Mouse (Mus musculus): Measurements from ENCODE around the gene Olfr110. TPM values are rescaled to one million over a fixed set of nuclear protein-coding genes. Genes with fewer than 3 reads are reported as not detected.
"Not testable (repeated sequence)": the region's sequence is repeated elsewhere in the genome, so short reads cannot be mapped to it uniquely, and the experiment has no call there.

The Olfr110 gene
- polyA plus RNA-seq (2016; fragmentation: Nextera tagmentation; extraction: Ambion mirVana), result not detected in 2 replicates

DNA sequence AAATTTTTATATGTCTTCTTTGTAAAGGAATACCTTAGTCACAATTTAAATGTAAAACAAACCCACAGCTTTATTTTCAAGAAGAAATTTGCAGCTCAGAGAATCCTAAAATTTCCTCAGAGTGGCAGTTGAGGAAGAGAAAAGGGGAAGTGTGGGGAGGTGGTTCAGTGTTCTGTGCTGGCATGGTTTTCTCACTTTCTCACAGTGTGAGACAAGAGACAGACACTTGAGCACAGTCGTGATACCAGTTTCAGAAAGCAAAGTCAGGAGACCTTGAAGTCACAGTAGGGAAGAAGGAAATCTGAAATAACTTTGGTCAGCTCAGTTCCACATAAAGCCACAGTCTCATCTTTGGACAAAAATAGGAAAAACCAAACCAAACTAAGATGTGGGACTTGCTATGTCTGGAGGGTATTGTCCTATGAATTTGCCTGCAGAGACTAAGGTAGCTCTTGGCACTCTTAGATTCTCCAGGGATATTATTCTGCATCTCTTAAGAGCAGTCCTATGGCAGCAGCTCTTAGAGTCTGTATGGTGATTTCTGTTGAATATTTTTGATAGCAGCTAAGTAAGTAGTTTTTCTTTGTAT is at the start of gene Olfr110:
Gene Olfr110 (plus strand): TSS at position 539 of the 589 bp plus-strand sequence.
- H3K9me3 ChIP-seq (replicated peaks), result no peaks in the 10 kb centered on the region
- no peaks in the 10 kb centered on the region for H3K4me1 ChIP-seq
- H3K4me3 ChIP-seq, result no peak within 1 kb of the TSS
- no peaks in the 10 kb centered on the region for H3K36me3 ChIP-seq
- H3K27ac ChIP-seq (replicated peaks), result no peak within 1 kb of the TSS
- DNase-seq (ENCODE audit: low spot score), result no peak
- WGBS, result 59% methylated on average over 1 of the region's 1 CpGs
- H3K27me3 ChIP-seq (ENCODE audit: low read depth, poor library complexity, severe bottlenecking), result no peaks in the 10 kb centered on the region

DNA sequence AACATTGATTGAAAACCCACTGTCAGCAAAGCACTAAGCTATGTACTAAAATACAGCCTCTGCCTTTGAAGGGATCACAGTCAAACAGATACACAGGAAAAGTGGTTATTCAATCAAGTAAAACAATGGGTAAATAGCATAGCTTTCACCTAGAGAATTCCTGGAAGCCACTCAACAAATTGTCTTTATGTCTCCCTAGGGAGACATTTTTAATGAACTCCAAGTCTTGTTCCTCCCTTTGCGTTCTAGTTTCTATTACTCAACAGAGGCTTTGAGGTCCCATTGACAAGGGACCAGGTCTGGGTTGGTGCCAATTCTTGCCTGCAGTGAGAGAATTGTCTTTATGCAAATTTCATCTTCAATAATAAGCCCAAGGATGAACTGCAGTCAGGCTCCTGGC is 47.1 kb upstream of the Olfr110 start, which contains the start of gene Olfr108:
Gene Olfr108 (plus strand): TSS at position 301 of the 400 bp plus-strand sequence.
- H3K9me3 ChIP-seq (replicated peaks), result no peaks in the 10 kb centered on the region
- no peaks in the 10 kb centered on the region for H3K36me3 ChIP-seq
- H3K27me3 ChIP-seq (ENCODE audit: low read depth, poor library complexity, severe bottlenecking), result no peaks in the 10 kb centered on the region
- 82% methylated on average over 1 of the region's 1 CpGs for WGBS
- DNase-seq (ENCODE audit: low spot score), result no peak
- H3K4me3 ChIP-seq, result no peak within 1 kb of the TSS
- no peaks in the 10 kb centered on the region for H3K4me1 ChIP-seq
- no peak within 1 kb of the TSS for H3K27ac ChIP-seq (replicated peaks)

GRCm38 (mm10) chr17:37458616-37459015 is 33.7 kb upstream of the Olfr110 start, which contains the start of gene Olfr109:
Gene Olfr109 (plus strand): TSS chr17:37458916.
- Histone ChIP-seq H3K4me1 (no peaks in the 10 kb centered on the region), H3K4me3 (no peak within 1 kb of the TSS), H3K9me3 (replicated peaks) (no peaks in the 10 kb centered on the region), H3K36me3 (no peaks in the 10 kb centered on the region), H3K27ac (replicated peaks) (no peak within 1 kb of the TSS), H3K27me3 (ENCODE audit: low read depth, poor library complexity, severe bottlenecking) (no peaks in the 10 kb centered on the region)
- DNase-seq (ENCODE audit: low spot score), result no peak
- WGBS, result 94% methylated on average over 1 of the region's 1 CpGs

DNA sequence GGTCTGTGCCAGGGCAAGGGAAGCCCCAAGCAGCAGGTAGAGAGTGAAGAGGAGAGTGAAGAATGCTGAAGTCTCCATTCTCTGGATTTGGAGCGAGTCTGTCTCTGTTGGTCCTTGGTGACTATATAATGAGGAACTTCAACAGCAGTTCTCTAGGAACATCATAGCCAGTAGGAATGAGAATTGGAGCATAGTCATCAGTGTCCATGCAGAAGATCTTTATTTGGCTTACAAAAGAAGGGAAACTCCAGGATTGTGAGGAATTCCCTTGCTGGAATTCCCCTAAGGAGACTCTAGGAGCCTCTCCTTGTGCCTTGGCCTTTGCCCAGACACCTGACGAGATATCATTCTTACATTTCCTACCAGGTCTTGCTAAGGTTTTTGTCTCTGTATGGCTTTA is 8.8 kb upstream of the Olfr110 start, which contains the start of gene H2-M2:
Gene H2-M2 (minus strand): TSS at position 101 of the 400 bp plus-strand sequence.
- H3K4me1 ChIP-seq, result no peaks in the 10 kb centered on the region
- no peak for DNase-seq (ENCODE audit: low spot score)
- no peak within 1 kb of the TSS for H3K4me3 ChIP-seq
- 86% methylated on average over 2 of the region's 2 CpGs for WGBS
- peaks cover 3% of the 10 kb centered on the region; the same call in 1 of the 2 replicates for H3K9me3 ChIP-seq (replicated peaks)
- no peaks in the 10 kb centered on the region for H3K36me3 ChIP-seq
- H3K27ac ChIP-seq (replicated peaks), result no peak within 1 kb of the TSS
- H3K27me3 ChIP-seq (ENCODE audit: low read depth, poor library complexity, severe bottlenecking), result no peaks in the 10 kb centered on the region

GRCm38 (mm10) chr17:37507730-37508129 is 15.5 kb downstream of the Olfr110 start, which contains the start of gene Olfr111:
Gene Olfr111 (plus strand): TSS chr17:37508030.
- DNase-seq (ENCODE audit: low spot score), result no peak
- no peak within 1 kb of the TSS for H3K27ac ChIP-seq (replicated peaks)
- no peaks in the 10 kb centered on the region for H3K9me3 ChIP-seq (replicated peaks)
- H3K27me3 ChIP-seq (ENCODE audit: low read depth, poor library complexity, severe bottlenecking), result no peaks in the 10 kb centered on the region
- no peak within 1 kb of the TSS for H3K4me3 ChIP-seq
- no peaks in the 10 kb centered on the region for H3K36me3 ChIP-seq
- H3K4me1 ChIP-seq, result no peaks in the 10 kb centered on the region
- 89% methylated on average over 4 of the region's 4 CpGs for WGBS

GRCm38 (mm10) chr17:37524612-37525011 is 32.3 kb downstream of the Olfr110 start:
- H3K27ac ChIP-seq (replicated peaks); H3K4me1 ChIP-seq; H3K36me3 ChIP-seq; H3K4me3 ChIP-seq; DNase-seq (ENCODE audit: low spot score); H3K9me3 ChIP-seq (replicated peaks); H3K27me3 ChIP-seq (ENCODE audit: low read depth, poor library complexity, severe bottlenecking): not testable (repeated sequence)

DNA sequence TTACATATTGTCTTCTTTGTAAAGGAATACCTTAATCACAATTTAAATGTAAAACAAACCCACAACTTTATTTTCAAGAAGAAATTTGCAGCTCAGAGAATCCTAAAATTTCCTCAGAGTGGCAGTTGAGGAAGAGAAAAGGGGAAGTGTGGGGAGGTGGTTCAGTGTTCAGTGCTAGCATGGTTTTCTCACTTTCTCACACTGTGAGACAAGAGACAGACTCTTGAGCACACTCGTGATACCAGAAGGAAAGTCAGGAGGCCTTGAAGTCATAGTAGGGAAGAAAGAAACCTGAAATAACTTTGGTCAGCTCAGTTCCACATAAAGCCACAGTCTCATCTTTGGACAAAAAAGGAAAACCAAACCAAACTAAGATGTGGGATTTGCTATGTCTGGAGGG is 33.2 kb downstream of the Olfr110 start:
- not testable (repeated sequence) for H3K36me3 ChIP-seq; H3K9me3 ChIP-seq (replicated peaks); H3K4me3 ChIP-seq; DNase-seq (ENCODE audit: low spot score); H3K27me3 ChIP-seq (ENCODE audit: low read depth, poor library complexity, severe bottlenecking); H3K4me1 ChIP-seq; H3K27ac ChIP-seq (replicated peaks)
- WGBS, result 82% methylated on average over 1 of the region's 1 CpGs

- Histone ChIP-seq H3K27ac (replicated peaks) (no peak overlapping the region), H3K36me3 (no peaks in the 10 kb centered on the region), H3K27me3 (ENCODE audit: low read depth, poor library complexity, severe bottlenecking) (no peaks in the 10 kb centered on the region), H3K4me1 (no peaks in the 10 kb centered on the region), H3K9me3 (replicated peaks) (no peaks in the 10 kb centered on the region), H3K4me3 (no peak overlapping the region)
- DNase-seq (ENCODE audit: low spot score), result no peak
Observed at GRCm38 (mm10) chr17:37535173-37535572, 42.9 kb downstream of the Olfr110 start.

DNA sequence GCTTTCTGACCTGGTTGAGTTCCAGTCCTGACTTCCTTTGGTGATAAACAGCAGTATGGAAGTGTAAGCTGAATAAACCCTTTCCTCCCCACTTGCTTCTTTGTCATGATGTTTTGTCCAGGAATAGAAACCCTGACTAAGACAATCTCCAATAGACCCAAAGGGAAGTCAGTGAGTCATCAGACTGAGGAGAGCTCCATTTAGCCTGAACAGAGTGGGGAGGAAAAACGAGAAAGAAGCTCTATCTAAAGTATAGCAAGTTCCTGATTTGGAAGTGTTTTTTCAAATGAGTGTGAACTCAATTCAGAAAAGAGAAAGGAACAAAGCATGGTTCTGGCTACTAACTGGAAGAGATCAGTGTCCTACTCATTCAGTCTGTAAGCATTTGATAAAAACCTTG is 46.1 kb downstream of the Olfr110 start:
- H3K36me3 ChIP-seq; H3K4me3 ChIP-seq; H3K27me3 ChIP-seq (ENCODE audit: low read depth, poor library complexity, severe bottlenecking); H3K4me1 ChIP-seq; H3K27ac ChIP-seq (replicated peaks); DNase-seq (ENCODE audit: low spot score); H3K9me3 ChIP-seq (replicated peaks): not testable (repeated sequence)
- WGBS, result 68% methylated on average over 1 of the region's 1 CpGs

GRCm38 (mm10) chr17:37541454-37542119 is 49.3 kb downstream of the Olfr110 start:
- Histone ChIP-seq H3K27me3 (ENCODE audit: low read depth, poor library complexity, severe bottlenecking) (no peaks in the 10 kb centered on the region), H3K4me1 (peaks cover 3% of the 10 kb centered on the region; the same call in 1 of the 2 replicates), H3K9me3 (replicated peaks) (no peaks in the 10 kb centered on the region), H3K27ac (replicated peaks) (no peak overlapping the region), H3K36me3 (no peaks in the 10 kb centered on the region), H3K4me3 (no peak overlapping the region)
- 81% methylated on average over 4 of the region's 4 CpGs for WGBS
- DNase-seq (ENCODE audit: low spot score), result no peak

DNA sequence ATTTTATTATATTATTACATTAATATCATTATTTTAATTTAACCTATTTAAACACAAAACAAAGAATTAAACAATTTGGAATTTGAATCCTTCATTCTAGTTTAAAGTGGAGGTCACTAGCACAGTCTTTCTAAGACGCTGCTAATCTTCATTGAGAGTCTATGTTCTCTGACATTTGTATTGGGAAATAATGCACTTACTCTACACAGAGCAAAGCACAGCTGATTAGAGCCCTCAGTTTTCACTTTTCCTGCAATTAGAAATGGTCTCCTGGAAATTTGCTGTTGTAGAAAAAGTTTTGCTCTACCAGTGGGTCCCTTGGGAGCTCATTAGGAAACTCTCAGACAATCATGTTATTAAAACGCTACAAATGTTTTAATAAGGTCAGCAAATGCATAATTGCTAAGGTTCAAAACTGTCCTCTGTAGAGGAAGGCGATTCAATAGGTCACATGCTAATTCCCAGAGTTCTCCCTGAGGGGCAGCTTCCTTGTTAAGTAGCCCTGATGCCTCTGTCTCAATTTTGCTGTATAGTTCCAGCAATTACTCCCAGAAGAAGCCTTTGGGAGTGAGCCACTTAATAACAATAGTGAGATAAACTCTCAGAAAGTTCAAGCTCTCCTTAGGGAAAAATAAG is 51.6 kb downstream of the Olfr110 start:
- no peak for DNase-seq (ENCODE audit: low spot score)
- WGBS, result 74% methylated on average over 3 of the region's 3 CpGs
- no peak overlapping the region for H3K27ac ChIP-seq (replicated peaks)
- no peaks in the 10 kb centered on the region for H3K36me3 ChIP-seq
- H3K4me1 ChIP-seq, result peaks cover 3% of the 10 kb centered on the region; the same call in 1 of the 2 replicates
- H3K4me3 ChIP-seq, result no peak overlapping the region
- no peaks in the 10 kb centered on the region for H3K27me3 ChIP-seq (ENCODE audit: low read depth, poor library complexity, severe bottlenecking)
- H3K9me3 ChIP-seq (replicated peaks), result no peaks in the 10 kb centered on the region
